In genomic region chr13:100786414-100786867, GRCm38 (mm10) we compare ENCODE assay signal across 8 mouse cellular contexts. TPM values are rescaled to one million over a fixed set of nuclear protein-coding genes. Genes with fewer than 3 reads are reported as not detected.
DNase-seq lines count a peak whose midpoint lies in the region; ATAC-seq and TF ChIP-seq lines count a peak whose summit lies in the region.

TSS of gene Ccnb1 (minus strand) at chr13:100786570.

- peak within 1 kb of the TSS; percentile 98 for H3K4me3 ChIP-seq in heart, embryonic 12.5 days
- peak within 1 kb of the TSS; percentile 92 for H3K4me3 ChIP-seq in kidney, postnatal 0 days (replicated peaks; ENCODE audit: low read depth, low read length)
- H3K4me3 ChIP-seq in liver, embryonic 11.5 days (ENCODE audit: low read depth, low read length), result peak within 1 kb of the TSS; percentile 88
- H3K4me3 ChIP-seq in stomach, embryonic 14.5 days (ENCODE audit: low read depth, low read length), result peak within 1 kb of the TSS; percentile 79

- WGBS in heart, embryonic 12.5 days, result under 1% methylated on average over 35 of the region's 35 CpGs
- 0% methylated on average over 31 of the region's 35 CpGs for WGBS in kidney, postnatal 0 days
- WGBS in liver, embryonic 11.5 days, result under 1% methylated on average over 35 of the region's 35 CpGs
- under 1% methylated on average over 35 of the region's 35 CpGs for WGBS in stomach, embryonic 14.5 days

- peak; percentile 82 to 83 for DNase-seq in B cell, adult 2 months
- DNase-seq in brain, adult 2 months (ENCODE audit: low read depth, low spot score), result peak; percentile 95
- peak; percentile 98 for DNase-seq in kidney, postnatal 0 days (ENCODE audit: low spot score)
- DNase-seq in liver, embryonic 11.5 days (ENCODE audit: low spot score), result peak; percentile 91
- DNase-seq in naive thymus-derived CD4-positive, alpha-beta T cell, adult 2 months (ENCODE audit: low read depth), result peak; percentile 92

- TF ChIP-seq CTCF in kidney, postnatal 0 days (IDR thresholded peaks at IDR 0.05; ENCODE audit: low read depth), result peak; percentile 55

- H3K9me3 ChIP-seq in heart, embryonic 12.5 days (replicated peaks), result no peaks in the 10 kb centered on the region
- H3K9me3 ChIP-seq in kidney, postnatal 0 days (replicated peaks; ENCODE audit: low read length), result no peaks in the 10 kb centered on the region
- H3K9me3 ChIP-seq in liver, embryonic 11.5 days (ENCODE audit: control insufficient read depth, low read length), result no peaks in the 10 kb centered on the region
- H3K9me3 ChIP-seq in stomach, embryonic 14.5 days (ENCODE audit: control insufficient read depth, low read depth, low read length), result no peaks in the 10 kb centered on the region

- H3K27me3 ChIP-seq in heart, embryonic 12.5 days (replicated peaks), result no peaks in the 10 kb centered on the region
- no peaks in the 10 kb centered on the region for H3K27me3 ChIP-seq in kidney, postnatal 0 days (ENCODE audit: insufficient read depth, low read length)
- no peaks in the 10 kb centered on the region for H3K27me3 ChIP-seq in liver, embryonic 11.5 days (replicated peaks; ENCODE audit: control insufficient read depth, insufficient read depth, low read length)
- H3K27me3 ChIP-seq in stomach, embryonic 14.5 days (ENCODE audit: control insufficient read depth, insufficient read depth, low read length), result no peaks in the 10 kb centered on the region

- peak; percentile 95 for ATAC-seq in erythroblast, adult 5-6 weeks (replicated peaks; ENCODE audit: low FRiP score, poor library complexity, severe bottlenecking)
- ATAC-seq in heart, embryonic 12.5 days (ENCODE audit: insufficient number of reproducible peaks, low FRiP score), result peak; percentile 99
- peak; percentile 98 for ATAC-seq in kidney, postnatal 0 days (replicated peaks; ENCODE audit: low FRiP score, low read depth)
- peak; percentile 98 for ATAC-seq in liver, embryonic 11.5 days (replicated peaks; ENCODE audit: low FRiP score)
- ATAC-seq in stomach, embryonic 14.5 days (ENCODE audit: insufficient number of reproducible peaks, insufficient read depth, low FRiP score, low read depth), result peak; percentile 99

- H3K36me3 ChIP-seq in heart, embryonic 12.5 days, result peaks cover 28% of the 10 kb centered on the region
- no peaks in the 10 kb centered on the region for H3K36me3 ChIP-seq in kidney, postnatal 0 days (ENCODE audit: insufficient read depth, low read length)
- H3K36me3 ChIP-seq in liver, embryonic 11.5 days (ENCODE audit: control insufficient read depth, insufficient read depth, low read length), result peaks cover 24% of the 10 kb centered on the region
- peaks cover 24% of the 10 kb centered on the region for H3K36me3 ChIP-seq in stomach, embryonic 14.5 days (ENCODE audit: control insufficient read depth, insufficient read depth, low read length)

- H3K4me2 ChIP-seq in heart, embryonic 12.5 days, result peak within 1 kb of the TSS; percentile 90
- H3K4me2 ChIP-seq in kidney, postnatal 0 days (ENCODE audit: low read length), result peak within 1 kb of the TSS; percentile 98
- peak within 1 kb of the TSS; percentile 75 for H3K4me2 ChIP-seq in liver, embryonic 11.5 days
- peak within 1 kb of the TSS; percentile 74 for H3K4me2 ChIP-seq in stomach, embryonic 14.5 days (replicated peaks; ENCODE audit: low read depth, low read length)

- peak within 1 kb of the TSS; percentile 95 for H3K9ac ChIP-seq in heart, embryonic 12.5 days
- peak within 1 kb of the TSS; percentile 68 for H3K9ac ChIP-seq in kidney, postnatal 0 days (ENCODE audit: low read depth, low read length)
- H3K9ac ChIP-seq in liver, embryonic 11.5 days (ENCODE audit: low read depth, low read length), result peak within 1 kb of the TSS; percentile 95
- H3K9ac ChIP-seq in stomach, embryonic 14.5 days (replicated peaks; ENCODE audit: low read depth, low read length), result peak within 1 kb of the TSS; percentile 77

- H3K27ac ChIP-seq in heart, embryonic 12.5 days (ENCODE audit: poor library complexity, severe bottlenecking), result peak within 1 kb of the TSS; percentile 48; the same call in 1 of the 2 replicates
- H3K27ac ChIP-seq in kidney, postnatal 0 days, result peak within 1 kb of the TSS; percentile 47
- H3K27ac ChIP-seq in liver, embryonic 11.5 days (ENCODE audit: low read depth, low read length), result peak within 1 kb of the TSS; percentile 87
- peak within 1 kb of the TSS; percentile 68; the same call in 1 of the 2 replicates for H3K27ac ChIP-seq in stomach, embryonic 14.5 days (ENCODE audit: low read length)

- H3K4me1 ChIP-seq in heart, embryonic 12.5 days (replicated peaks), result peaks cover 27% of the 10 kb centered on the region
- H3K4me1 ChIP-seq in kidney, postnatal 0 days (replicated peaks; ENCODE audit: insufficient read depth, low read length), result no peaks in the 10 kb centered on the region
- H3K4me1 ChIP-seq in liver, embryonic 11.5 days (replicated peaks; ENCODE audit: control insufficient read depth, insufficient read depth, low read length), result peaks cover 18% of the 10 kb centered on the region
- H3K4me1 ChIP-seq in stomach, embryonic 14.5 days (ENCODE audit: control insufficient read depth, insufficient read depth, low read length), result peaks cover 19% of the 10 kb centered on the region

RNA-seq across cellular contexts. Expression of gene Ccnb1, which starts in this region (rescaled TPM):
- 64.0 and 69.2 TPM in 2 replicates for total RNA-seq in erythroblast, adult 5-6 weeks (2015; ENCODE audit: low replicate concordance)
- total RNA-seq in erythroblast, adult 5-6 weeks (2017; ENCODE audit: low replicate concordance), result 97.6 and 133 TPM in 2 replicates
- 214 and 218 TPM in 2 replicates for polyA plus RNA-seq in heart, embryonic 12.5 days (2016; fragmentation: Nextera tagmentation; extraction: Ambion mirVana)
- 101 and 103 TPM in 2 replicates for polyA plus RNA-seq in kidney, postnatal 0 days (2015; fragmentation: Nextera tagmentation; extraction: Ambion mirVana)
- polyA plus RNA-seq in liver, embryonic 11.5 days (2014; fragmentation: Nextera tagmentation; extraction: Ambion mirVana), result 343 and 384 TPM in 2 replicates
- 221 and 246 TPM in 2 replicates for polyA plus RNA-seq in stomach, embryonic 14.5 days (2014; fragmentation: Nextera tagmentation; extraction: Ambion mirVana)

Comparison
In these comparisons a context has a peak if more than half of its experiments do, and no peak if none do; other contexts are left out.
1. Peak in every context shown above with its lines: DNase-seq, ATAC-seq, H3K4me3 ChIP-seq and H3K27ac ChIP-seq.